Comparison of ENCODE assay signal across 9 mouse cellular contexts in the genomic region with DNA sequence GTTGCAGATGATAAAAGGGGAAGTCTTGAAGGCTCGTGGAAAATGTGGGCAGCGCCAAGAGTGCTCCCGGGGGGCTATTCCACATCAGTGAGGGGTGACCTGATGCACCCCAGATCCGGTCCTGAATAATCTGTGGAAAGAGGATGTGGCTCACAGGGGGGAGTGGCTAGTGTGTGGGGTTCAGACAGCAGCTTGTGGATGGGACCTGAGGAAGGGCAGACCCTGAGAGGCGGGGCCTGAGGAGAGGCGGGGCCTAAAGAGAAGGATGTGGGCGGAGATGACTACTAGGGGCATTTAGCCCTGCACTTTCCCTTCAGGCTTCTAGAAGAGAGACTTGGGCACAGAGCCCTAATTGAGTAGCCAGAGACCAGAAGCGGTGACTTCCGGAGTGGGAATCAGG. TPM values are rescaled to one million over a fixed set of nuclear protein-coding genes. Genes with fewer than 3 reads are reported as not detected.
A peak's percentile ranks its signal among the peaks of the same experiment; 100 is the strongest.
DNase-seq lines count a peak whose midpoint lies in the region; ATAC-seq lines count a peak whose summit lies in the region.
"Had no signal": no experiment of that assay in that cellular context is flagged by ENCODE, and none has a peak within 500 bp of the region (broad histone marks: within the 10 kb centered on the region; RNA-seq: fewer than 3 reads in every experiment).

No protein-coding gene starts in this region.

- peak overlapping the region; percentile 37 for H3K4me2 ChIP-seq in heart, embryonic 11.5 days
- H3K4me2 ChIP-seq in forebrain, embryonic 14.5 days (ENCODE audit: low read length) = no peak overlapping the region

- H3K36me3 ChIP-seq in heart, embryonic 11.5 days (ENCODE audit: control insufficient read depth, insufficient read depth, low read length) = no peaks in the 10 kb centered on the region
- H3K36me3 ChIP-seq in forebrain, embryonic 14.5 days (ENCODE audit: control insufficient read depth, insufficient read depth, low read length) = no peaks in the 10 kb centered on the region

- no peaks in the 10 kb centered on the region for H3K9me3 ChIP-seq in heart, embryonic 11.5 days (replicated peaks; ENCODE audit: control insufficient read depth, low read length)
- no peaks in the 10 kb centered on the region for H3K9me3 ChIP-seq in forebrain, embryonic 14.5 days (replicated peaks; ENCODE audit: control insufficient read depth, low read length)

- H3K4me3 ChIP-seq in heart, embryonic 11.5 days (ENCODE audit: low read depth, low read length) = no peak overlapping the region
- no peak overlapping the region for H3K4me3 ChIP-seq in forebrain, embryonic 14.5 days (ENCODE audit: low read depth, low read length)
- H3K4me3 ChIP-seq: myocyte had no signal

- no peak overlapping the region for H3K9ac ChIP-seq in heart, embryonic 11.5 days (ENCODE audit: low read depth, low read length)
- H3K9ac ChIP-seq in forebrain, embryonic 14.5 days (ENCODE audit: low read length) = no peak overlapping the region

- H3K27me3 ChIP-seq in heart, embryonic 11.5 days (ENCODE audit: control insufficient read depth, insufficient read depth, low read length) = peaks cover 11% of the 10 kb centered on the region
- H3K27me3 ChIP-seq in forebrain, embryonic 14.5 days (replicated peaks; ENCODE audit: control insufficient read depth, insufficient read depth, low read length) = no peaks in the 10 kb centered on the region

- WGBS in heart, embryonic 11.5 days (ENCODE audit: insufficient replicate concordance) = 30% methylated on average over 9 of the region's 9 CpGs
- WGBS in forebrain, embryonic 14.5 days = 22% methylated on average over 9 of the region's 9 CpGs

- H3K27ac ChIP-seq in heart, embryonic 11.5 days (ENCODE audit: low read depth, low read length) = no peak overlapping the region
- no peak overlapping the region for H3K27ac ChIP-seq in forebrain, embryonic 14.5 days (ENCODE audit: low read depth, low read length)

- no peak for ATAC-seq in heart, embryonic 11.5 days (replicated peaks; ENCODE audit: insufficient number of reproducible peaks, low FRiP score, low TSS enrichment)
- ATAC-seq in forebrain, embryonic 14.5 days = no peak

- peak; percentile 52 for DNase-seq in retina, postnatal 1 day
- no peak for DNase-seq in retina, embryonic 14.5 days (ENCODE audit: low spot score)
- DNase-seq in kidney, postnatal 4 days = peak; percentile 68 to 76
- DNase-seq in spleen, postnatal 4 days (ENCODE audit: low spot score in 2 of 2) = peak; percentile 61 to 74
- no peak for DNase-seq in layer of hippocampus, adult 8-10 months (ENCODE audit: low spot score in 2 of 2)
- DNase-seq in left cerebral cortex, adult 8-10 months (ENCODE audit: low spot score in 2 of 2) = no peak
- no peak for DNase-seq in forebrain, embryonic 14.5 days (ENCODE audit: low spot score)

- H3K4me1 ChIP-seq in heart, embryonic 11.5 days (ENCODE audit: control insufficient read depth, insufficient read depth, low read length) = peaks cover 4% of the 10 kb centered on the region; the same call in 1 of the 2 replicates
- H3K4me1 ChIP-seq in forebrain, embryonic 14.5 days (ENCODE audit: control insufficient read depth, insufficient read depth, low read length) = no peaks in the 10 kb centered on the region

RNA-seq across cellular contexts. Expression of gene Slc30a2, which starts 19.6 kb away (rescaled TPM):
- 0.26 TPM in 1 of 2 replicates, not detected in the other for polyA plus RNA-seq in heart, embryonic 11.5 days (2014; fragmentation: Nextera tagmentation; extraction: Ambion mirVana)
- total RNA-seq in layer of hippocampus, adult 8-10 months (2022) = under 1 TPM in 1 of 4 experiments, not detected in 3; 0.49 TPM
- under 1 TPM in 2 of 4 experiments, not detected in 2; 0.16 to 0.23 TPM for total RNA-seq in left cerebral cortex, adult 8-10 months (2022)
- 0.05 and 0.06 TPM in 2 replicates for polyA plus RNA-seq in forebrain, embryonic 14.5 days (2014; fragmentation: Nextera tagmentation; extraction: Ambion mirVana)

RNA-seq across cellular contexts. Expression of gene Extl1, which starts 21.1 kb away (rescaled TPM):
- 2.0 and 2.7 TPM in 2 replicates for polyA plus RNA-seq in heart, embryonic 11.5 days (2014; fragmentation: Nextera tagmentation; extraction: Ambion mirVana)
- total RNA-seq in layer of hippocampus, adult 8-10 months (2022) = 10 to 100 TPM; 36.5 to 47.8 (median 42.9) TPM
- 10 to 100 TPM; 42.7 to 51.5 (median 47.1) TPM for total RNA-seq in left cerebral cortex, adult 8-10 months (2022)
- polyA plus RNA-seq in forebrain, embryonic 14.5 days (2014; fragmentation: Nextera tagmentation; extraction: Ambion mirVana) = 0.14 and 0.25 TPM in 2 replicates

RNA-seq across cellular contexts. Expression of gene Pafah2, which starts 33.5 kb away (rescaled TPM):
- polyA plus RNA-seq in heart, embryonic 11.5 days (2014; fragmentation: Nextera tagmentation; extraction: Ambion mirVana) = 11.7 and 11.8 TPM in 2 replicates
- 10 to 100 TPM in 1 of 4 experiments, 1 to 10 TPM in 3; 5.5 to 10.5 (median 8.5) TPM for total RNA-seq in layer of hippocampus, adult 8-10 months (2022)
- total RNA-seq in left cerebral cortex, adult 8-10 months (2022) = 1 to 10 TPM; 5.8 to 8.7 (median 6.8) TPM
- polyA plus RNA-seq in forebrain, embryonic 14.5 days (2014; fragmentation: Nextera tagmentation; extraction: Ambion mirVana) = 7.6 and 9.8 TPM in 2 replicates

RNA-seq across cellular contexts. Expression of gene Trim63, which starts 47.7 kb away (rescaled TPM):
- polyA plus RNA-seq in heart, embryonic 11.5 days (2014; fragmentation: Nextera tagmentation; extraction: Ambion mirVana) = 21.6 and 22.1 TPM in 2 replicates
- total RNA-seq in layer of hippocampus, adult 8-10 months (2022) = not detected
- total RNA-seq in left cerebral cortex, adult 8-10 months (2022) = under 1 TPM; 0.28 to 0.70 (median 0.53) TPM
- polyA plus RNA-seq in forebrain, embryonic 14.5 days (2014; fragmentation: Nextera tagmentation; extraction: Ambion mirVana) = not detected in 2 replicates

Comparison
In these comparisons a context has a peak if more than half of its experiments do, and no peak if none do; other contexts are left out.
1. DNase-seq: peak in retina, postnatal 1 day (single experiment), kidney, postnatal 4 days (2 of 2) and spleen, postnatal 4 days (2 of 2); none in retina, embryonic 14.5 days (single experiment), layer of hippocampus, adult 8-10 months (0 of 2), left cerebral cortex, adult 8-10 months (0 of 2) and forebrain, embryonic 14.5 days (single experiment).